Mouse (Mus musculus) embryonic stem cell, embryonic (primary cell): ENCODE data around the gene Hip1r.

Experiments used
- CTCF ChIA-PET, 4 experiments: fragments of 300-600 bp in 2 of 4; fragments of 350-600 bp in 2 of 4; sonication (Branson Sonifier 250); formaldehyde crosslinking; loops; one replicate each; lab custom pipeline; 2022; ENCODE audit warnings: inconsistent platforms in 2 of 4; lab: Charles Lee
- POLR2A ChIA-PET, 4 experiments: fragments of 300-600 bp in 2 of 4; fragments of 350-600 bp in 2 of 4; sonication (Branson Sonifier 250); formaldehyde crosslinking; loops; one replicate each; lab custom pipeline; 2022; ENCODE audit warnings: antibody characterized with exemption in 4 of 4, inconsistent platforms in 1 of 4; lab: Charles Lee

Gene Hip1r

GRCm38 (mm10) chr5:123961046-123961445 lies 12.4 kb upstream of the Hip1r start:
- CTCF ChIA-PET, result interaction anchor here in 3 of 4 experiments (0.6 to 0.9 kb wide), 6 partner anchors 17 to 592 kb away, joined by 3 to 4 read pairs (median 3); no protein-coding TSS in a partner anchor
- POLR2A ChIA-PET, result interaction anchor here in 1 of 4 experiments (1.0 kb wide), 1 partner anchor 59 kb away, joined by 3 read pairs; no protein-coding TSS in a partner anchor

- CTCF ChIA-PET, result no interaction called here
These were observed 9.2 kb upstream of the Hip1r start for GRCm38 (mm10) chr5:123964208-123964607.

GRCm38 (mm10) chr5:123966759-123967158 lies 6.7 kb upstream of the Hip1r start:
- ChIA-PET CTCF (no interaction called here), POLR2A (interaction anchor here in 2 of 4 experiments (0.5 to 1.3 kb wide), 4 partner anchors 11 to 399 kb away, joined by 3 to 4 read pairs (median 4); partner anchors contain the start of gene Ccdc62 (in 1 of the 2))

More at GRCm38 (mm10) chr5:123964208-123964607, 9.2 kb upstream of the Hip1r start:
- POLR2A ChIA-PET, result no interaction called here

GRCm38 (mm10) chr5:123968468-123968867 lies 5.0 kb upstream of the Hip1r start:
- CTCF ChIA-PET, result interaction anchor here in 1 of 4 experiments (0.8 kb wide), 1 partner anchor 12 kb away, joined by 3 read pairs; no protein-coding TSS in a partner anchor
- POLR2A ChIA-PET, result interaction anchor here in 1 of 4 experiments (1.1 kb wide), 1 partner anchor 9 kb away, joined by 3 read pairs; no protein-coding TSS in a partner anchor

- ChIA-PET CTCF (interaction anchor here in 2 of 4 experiments (1.0 to 1.1 kb wide), 2 partner anchors 20 to 28 kb away, joined by 3 read pairs; no protein-coding TSS in a partner anchor), POLR2A (interaction anchor here in 1 of 4 experiments (0.9 to 1.1 kb wide), 2 partner anchors 9 to 36 kb away, joined by 3 to 4 read pairs; no protein-coding TSS in a partner anchor)
These were observed 4.2 kb upstream of the Hip1r start for GRCm38 (mm10) chr5:123969216-123969615.

- ChIA-PET CTCF (interaction anchor here in 1 of 4 experiments (1.0 kb wide), 1 partner anchor 26 kb away, joined by 3 read pairs; no protein-coding TSS in a partner anchor), POLR2A (interaction anchor here in 1 of 4 experiments (0.8 to 1.1 kb wide), 2 partner anchors 12 to 37 kb away, joined by 3 to 4 read pairs; no protein-coding TSS in a partner anchor)
These were observed 2.9 kb upstream of the Hip1r start for GRCm38 (mm10) chr5:123970576-123970975.

DNA sequence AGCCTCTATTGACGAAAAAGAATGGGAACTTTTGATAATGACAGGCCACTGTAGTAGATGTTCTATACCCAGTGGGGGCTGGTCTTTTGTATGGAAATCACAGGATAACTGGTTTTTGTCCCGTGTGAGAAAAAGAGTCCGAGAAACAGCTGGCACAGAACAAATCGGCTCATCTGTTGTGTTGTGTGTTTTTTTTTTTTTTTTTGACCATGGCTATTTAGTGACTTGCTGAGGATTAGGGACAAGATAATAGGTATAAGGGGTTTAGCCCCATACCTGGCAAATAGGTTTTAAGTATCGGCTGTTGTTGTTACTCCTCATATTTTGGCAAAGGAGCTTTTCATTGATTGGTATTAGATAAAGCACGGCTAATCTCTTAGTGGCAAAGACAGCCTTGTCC lies 975 bp upstream of the Hip1r start:
- ChIA-PET POLR2A (interaction anchor here in 2 of 4 experiments (0.5 to 1.1 kb wide), 5 partner anchors 10 to 815 kb away, joined by 3 to 4 read pairs (median 3); no protein-coding TSS in a partner anchor), CTCF (interaction anchor here in 2 of 4 experiments (0.6 to 0.8 kb wide), 4 partner anchors 20 to 988 kb away, joined by 4 to 12 read pairs (median 4); no protein-coding TSS in a partner anchor)

DNA sequence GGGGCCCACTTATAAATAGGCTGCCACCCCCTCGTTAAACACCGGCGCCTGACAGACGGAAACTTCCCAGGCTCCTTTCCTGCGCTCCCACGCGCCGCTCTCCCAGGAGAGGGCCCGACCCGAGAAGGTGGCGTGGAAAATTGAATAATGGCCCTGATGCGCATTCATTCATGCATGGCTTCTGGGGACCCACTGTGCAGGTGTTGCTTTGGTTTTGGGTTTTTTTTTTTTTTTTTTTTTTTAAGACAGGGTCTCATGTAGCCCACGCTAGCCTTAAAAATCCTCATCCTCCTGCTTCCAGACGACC lies 704 bp downstream of the Hip1r start:
- ChIA-PET POLR2A (interaction anchor here in 2 of 4 experiments (0.7 to 1.2 kb wide), 4 partner anchors 15 to 355 kb away, joined by 3 to 4 read pairs (median 4); no protein-coding TSS in a partner anchor), CTCF (interaction anchor here in 2 of 4 experiments (1.1 to 1.3 kb wide), 2 partner anchors 23 to 111 kb away, joined by 3 read pairs; no protein-coding TSS in a partner anchor)

DNA sequence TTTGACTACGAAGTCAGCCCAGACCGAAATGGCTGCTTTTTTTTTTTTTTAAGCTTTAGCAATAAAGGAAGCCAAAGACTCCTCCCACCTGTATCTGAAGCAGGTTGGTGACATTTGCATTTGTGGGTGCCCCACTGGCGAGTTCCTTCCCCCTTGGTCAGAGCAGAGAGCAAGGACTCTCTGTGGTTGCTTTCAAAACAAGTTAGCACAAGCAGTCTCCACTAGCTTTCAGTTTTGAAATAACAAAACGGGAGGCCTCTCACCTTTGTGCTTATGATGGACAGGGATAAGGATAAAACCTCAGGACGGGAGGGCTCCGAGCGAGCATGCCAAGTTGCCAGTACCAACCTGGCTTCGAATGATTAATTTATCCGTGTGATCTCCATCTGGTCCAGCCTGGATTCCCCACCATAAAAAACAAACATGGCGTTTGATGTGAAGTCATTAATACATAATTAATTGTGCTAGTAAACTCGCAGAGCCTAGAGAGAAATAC lies 1.2 kb downstream of the Hip1r start:
- ChIA-PET CTCF (interaction anchor here in 1 of 4 experiments (1.3 kb wide), 1 partner anchor 22 kb away, joined by 3 read pairs; no protein-coding TSS in a partner anchor), POLR2A (interaction anchor here in 3 of 4 experiments (0.6 to 1.2 kb wide), 7 partner anchors 18 to 354 kb away, joined by 3 to 5 read pairs (median 4); partner anchors contain the start of gene Vps37b (in 1 of the 3))

DNA sequence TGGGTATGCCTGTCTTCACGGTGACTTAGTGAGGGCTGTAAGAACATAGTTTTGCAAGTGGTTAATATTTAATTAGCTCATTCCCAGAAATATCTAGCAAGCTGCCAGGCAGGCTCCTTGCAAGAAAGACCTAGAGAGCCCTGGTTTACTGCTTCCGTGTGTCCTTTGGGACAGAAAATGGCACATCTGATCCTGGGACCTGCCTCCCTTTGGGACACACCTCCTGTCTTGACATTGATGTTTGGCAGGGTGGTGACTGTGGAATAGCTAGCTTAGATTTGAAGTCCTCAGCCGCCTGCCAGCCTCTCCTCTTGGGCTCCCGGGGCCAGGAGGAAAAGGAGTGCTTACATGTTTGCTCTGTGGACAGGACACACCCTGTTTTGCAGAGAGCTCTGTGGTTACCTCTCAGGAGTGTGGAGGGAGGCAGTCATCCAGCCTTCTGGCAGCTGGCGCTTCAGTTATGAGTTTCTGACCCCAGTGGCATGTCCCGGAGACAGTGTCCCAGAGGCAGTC lies 2.3 kb downstream of the Hip1r start:
- ChIA-PET CTCF (interaction anchor here in 1 of 4 experiments (1.4 kb wide), 1 partner anchor 42 kb away, joined by 4 read pairs; no protein-coding TSS in a partner anchor), POLR2A (interaction anchor here in 1 of 4 experiments (0.9 to 1.3 kb wide), 2 partner anchors 18 to 19 kb away, joined by 3 read pairs; no protein-coding TSS in a partner anchor)

GRCm38 (mm10) chr5:123977231-123977630 lies 3.8 kb downstream of the Hip1r start:
- ChIA-PET POLR2A (interaction anchor here in 2 of 4 experiments (0.8 to 1.6 kb wide), 5 partner anchors 8 to 73 kb away, joined by 3 to 4 read pairs (median 3); no protein-coding TSS in a partner anchor), CTCF (interaction anchor here in 3 of 4 experiments (0.7 to 1.4 kb wide), 4 partner anchors 16 to 107 kb away, joined by 4 to 8 read pairs (median 4); no protein-coding TSS in a partner anchor)

DNA sequence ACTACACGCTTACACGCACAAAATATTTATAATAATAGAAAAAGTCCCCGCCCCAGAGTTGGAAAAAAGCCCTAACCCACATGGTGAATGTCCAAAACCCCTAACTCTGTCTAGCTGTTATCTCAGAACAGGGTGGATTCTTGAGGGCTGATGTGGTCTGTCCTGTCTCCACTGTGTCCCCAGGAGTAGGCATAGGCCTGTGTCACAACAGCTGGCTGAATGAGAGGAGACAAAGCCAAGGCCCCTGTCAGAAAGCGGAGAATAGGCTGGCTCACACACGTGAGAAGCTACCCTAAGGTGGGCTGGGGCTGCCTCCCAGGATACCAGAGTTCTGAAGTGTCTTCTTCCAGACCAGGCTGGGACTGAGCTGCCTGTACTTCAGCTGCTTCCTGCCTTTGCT lies 4.7 kb downstream of the Hip1r start:
- ChIA-PET CTCF (interaction anchor here in 1 of 4 experiments (1.1 to 1.4 kb wide), 2 partner anchors 22 to 354 kb away, joined by 3 to 4 read pairs; no protein-coding TSS in a partner anchor), POLR2A (interaction anchor here in 2 of 4 experiments (0.6 to 1.6 kb wide), 7 partner anchors 8 to 272 kb away, joined by 3 to 4 read pairs (median 3); no protein-coding TSS in a partner anchor)

- ChIA-PET POLR2A (interaction anchor here in 1 of 4 experiments (0.5 to 1.3 kb wide), 5 partner anchors 18 to 1198 kb away, joined by 3 to 5 read pairs (median 4); no protein-coding TSS in a partner anchor), CTCF (interaction anchor here in 3 of 4 experiments (0.6 to 1.1 kb wide), 7 partner anchors 13 to 355 kb away, joined by 3 to 4 read pairs (median 3); no protein-coding TSS in a partner anchor)
These were observed 6.0 kb downstream of the Hip1r start for GRCm38 (mm10) chr5:123979221-123979979.

DNA sequence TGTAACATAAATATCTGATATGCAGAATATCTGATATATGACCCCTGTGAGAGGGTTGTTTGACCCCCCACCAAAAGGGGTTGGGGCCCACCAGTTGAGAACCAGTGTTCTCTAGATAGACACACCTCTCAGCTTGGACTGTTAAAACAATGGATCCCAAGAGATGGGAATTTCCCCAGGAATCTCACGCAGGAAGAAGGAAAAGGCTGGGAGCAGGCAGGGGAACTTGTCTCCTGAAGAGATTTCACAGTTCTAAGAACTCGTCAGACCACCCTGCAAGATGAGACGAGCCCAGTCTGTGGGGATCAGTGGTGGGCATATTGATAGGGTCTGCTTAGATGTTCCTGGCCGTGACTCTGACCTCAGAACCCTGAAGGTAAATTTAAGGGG lies 6.5 kb downstream of the Hip1r start:
- CTCF ChIA-PET, result interaction anchor here in 1 of 4 experiments (0.6 kb wide), 1 partner anchor 24 kb away, joined by 3 read pairs; no protein-coding TSS in a partner anchor
- POLR2A ChIA-PET, result no interaction called here

- CTCF ChIA-PET, result no interaction called here
- POLR2A ChIA-PET, result no interaction called here
These were observed 7.3 kb downstream of the Hip1r start for GRCm38 (mm10) chr5:123980521-123981249.

DNA sequence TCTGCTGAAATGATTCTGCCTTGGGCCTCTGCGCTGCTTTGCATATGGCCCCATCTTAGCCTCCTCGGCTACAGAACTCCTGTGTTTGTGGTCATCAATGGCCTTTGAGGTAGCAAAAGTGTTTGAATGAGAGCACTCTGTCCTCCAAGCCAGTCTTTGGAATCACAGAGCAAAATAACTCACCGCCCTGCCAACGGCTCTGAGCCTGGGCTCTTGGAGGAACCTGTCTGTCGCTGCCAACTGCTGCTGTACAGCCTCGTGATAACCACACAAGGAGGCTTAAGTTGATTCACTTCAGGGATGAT lies 7.8 kb downstream of the Hip1r start:
- ChIA-PET POLR2A (no interaction called here), CTCF (no interaction called here)

- POLR2A ChIA-PET, result interaction anchor here in 2 of 4 experiments (0.6 to 1.4 kb wide), 6 partner anchors 10 to 317 kb away, joined by 3 to 4 read pairs (median 3); partner anchors contain the start of gene Hip1r (in 1 of the 2)
These were observed 9.4 kb downstream of the Hip1r start for GRCm38 (mm10) chr5:123982838-123983237.

More at GRCm38 (mm10) chr5:123982838-123983237, 9.4 kb downstream of the Hip1r start:
- CTCF ChIA-PET, result interaction anchor here in 3 of 4 experiments (0.6 to 2.1 kb wide), 5 partner anchors 10 to 340 kb away, joined by 3 to 9 read pairs (median 5); no protein-coding TSS in a partner anchor
